Mouse (Mus musculus): ENCODE measurements at regions not wholly inside any gene's neighbourhood (a gene's known extent, or its start where the extent isn't known, plus 50 kb on each side); places are given as distances from the start of the nearest gene placed in this dataset.

- no peak for ATAC-seq
Measured at GRCm38 (mm10) chr3:132237344-132237743, 152.3 kb downstream of the Dkk2 start.

GRCm38 (mm10) chr3:132257834-132258233, 172.7 kb downstream of the Dkk2 start:
- no peak overlapping the region for H3K9ac ChIP-seq
- H3K36me3 ChIP-seq, result no peaks in the 10 kb centered on the region
- no peak overlapping the region for H3K4me3 ChIP-seq
- no peaks in the 10 kb centered on the region for H3K27me3 ChIP-seq (replicated peaks)
- no peak for ATAC-seq
- no peaks in the 10 kb centered on the region for H3K9me3 ChIP-seq (replicated peaks)
- 67% methylated on average over 1 of the region's 1 CpGs for WGBS (ENCODE audit: insufficient replicate concordance)
- H3K27ac ChIP-seq, result no peak overlapping the region
- no peaks in the 10 kb centered on the region for H3K4me1 ChIP-seq
- no peak overlapping the region for H3K4me2 ChIP-seq

More at GRCm38 (mm10) chr3:132237344-132237743, 152.3 kb downstream of the Dkk2 start:
- Histone ChIP-seq H3K27me3 (replicated peaks) (no peaks in the 10 kb centered on the region), H3K4me2 (no peak overlapping the region), H3K4me1 (no peaks in the 10 kb centered on the region), H3K4me3 (no peak overlapping the region), H3K27ac (no peak overlapping the region), H3K36me3 (no peaks in the 10 kb centered on the region), H3K9ac (no peak overlapping the region), H3K9me3 (replicated peaks) (no peaks in the 10 kb centered on the region)
- 50% methylated on average over 3 of the region's 3 CpGs for WGBS (ENCODE audit: insufficient replicate concordance)

GRCm38 (mm10) chr3:132269641-132270040, 184.5 kb downstream of the Dkk2 start:
- no peaks in the 10 kb centered on the region for H3K27me3 ChIP-seq (replicated peaks)
- ATAC-seq, result no peak
- no peak overlapping the region for H3K27ac ChIP-seq
- no peak overlapping the region for H3K4me2 ChIP-seq
- H3K4me1 ChIP-seq, result no peaks in the 10 kb centered on the region
- no peak overlapping the region for H3K4me3 ChIP-seq
- H3K9ac ChIP-seq, result no peak overlapping the region
- no peaks in the 10 kb centered on the region for H3K9me3 ChIP-seq (replicated peaks)
- 67% methylated on average over 1 of the region's 1 CpGs for WGBS (ENCODE audit: insufficient replicate concordance)
- H3K36me3 ChIP-seq, result no peaks in the 10 kb centered on the region

- no peak for ATAC-seq
- Histone ChIP-seq H3K9me3 (replicated peaks) (no peaks in the 10 kb centered on the region), H3K27ac (no peak overlapping the region), H3K9ac (no peak overlapping the region), H3K4me2 (no peak overlapping the region), H3K4me3 (no peak overlapping the region), H3K36me3 (no peaks in the 10 kb centered on the region), H3K4me1 (no peaks in the 10 kb centered on the region), H3K27me3 (replicated peaks) (no peaks in the 10 kb centered on the region)
- WGBS (ENCODE audit: insufficient replicate concordance), result 78% methylated on average over 10 of the region's 10 CpGs
Measured at GRCm38 (mm10) chr3:132274786-132275185, 189.7 kb downstream of the Dkk2 start.

GRCm38 (mm10) chr3:132277771-132278170, 192.7 kb downstream of the Dkk2 start:
- no peak overlapping the region for H3K27ac ChIP-seq
- no peaks in the 10 kb centered on the region for H3K9me3 ChIP-seq (replicated peaks)
- 45% methylated on average over 1 of the region's 1 CpGs for WGBS (ENCODE audit: insufficient replicate concordance)
- no peaks in the 10 kb centered on the region for H3K36me3 ChIP-seq
- H3K4me2 ChIP-seq, result no peak overlapping the region
- no peaks in the 10 kb centered on the region for H3K27me3 ChIP-seq (replicated peaks)
- H3K4me3 ChIP-seq, result no peak overlapping the region
- H3K9ac ChIP-seq, result no peak overlapping the region
- no peak for ATAC-seq
- no peaks in the 10 kb centered on the region for H3K4me1 ChIP-seq

- no peaks in the 10 kb centered on the region for H3K4me1 ChIP-seq
- H3K27me3 ChIP-seq (replicated peaks), result no peaks in the 10 kb centered on the region
- no peaks in the 10 kb centered on the region for H3K36me3 ChIP-seq
- no peak overlapping the region for H3K27ac ChIP-seq
- 45% methylated on average over 3 of the region's 3 CpGs for WGBS (ENCODE audit: insufficient replicate concordance)
- ATAC-seq, result no peak
- H3K4me2 ChIP-seq, result no peak overlapping the region
- H3K9me3 ChIP-seq (replicated peaks), result no peaks in the 10 kb centered on the region
- no peak overlapping the region for H3K4me3 ChIP-seq
- no peak overlapping the region for H3K9ac ChIP-seq
Measured at GRCm38 (mm10) chr3:132287714-132288113, 202.6 kb downstream of the Dkk2 start.

- ATAC-seq, result no peak
- no peak overlapping the region for H3K4me3 ChIP-seq
- H3K9me3 ChIP-seq (replicated peaks), result no peaks in the 10 kb centered on the region
- no peaks in the 10 kb centered on the region for H3K27me3 ChIP-seq (replicated peaks)
- H3K4me2 ChIP-seq, result no peak overlapping the region
- H3K27ac ChIP-seq, result no peak overlapping the region
- H3K4me1 ChIP-seq, result no peaks in the 10 kb centered on the region
- WGBS (ENCODE audit: insufficient replicate concordance), result 57% methylated on average over 4 of the region's 4 CpGs
- no peak overlapping the region for H3K9ac ChIP-seq
- no peaks in the 10 kb centered on the region for H3K36me3 ChIP-seq
Measured at GRCm38 (mm10) chr3:132326961-132327360, 241.9 kb downstream of the Dkk2 start.

GRCm38 (mm10) chr3:132343625-132344024, 258.5 kb downstream of the Dkk2 start:
- 39% methylated on average over 3 of the region's 3 CpGs for WGBS (ENCODE audit: insufficient replicate concordance)
- ATAC-seq, result no peak

GRCm38 (mm10) chr3:132345856-132346255, 260.8 kb downstream of the Dkk2 start:
- H3K27me3 ChIP-seq (replicated peaks), result no peaks in the 10 kb centered on the region
- no peak overlapping the region for H3K27ac ChIP-seq
- 51% methylated on average over 1 of the region's 1 CpGs for WGBS (ENCODE audit: insufficient replicate concordance)
- H3K4me1 ChIP-seq, result no peaks in the 10 kb centered on the region
- H3K4me2 ChIP-seq, result no peak overlapping the region
- H3K4me3 ChIP-seq, result no peak overlapping the region
- ATAC-seq, result no peak
- H3K9ac ChIP-seq, result no peak overlapping the region
- no peaks in the 10 kb centered on the region for H3K9me3 ChIP-seq (replicated peaks)
- no peaks in the 10 kb centered on the region for H3K36me3 ChIP-seq

More at GRCm38 (mm10) chr3:132343625-132344024, 258.5 kb downstream of the Dkk2 start:
- Histone ChIP-seq H3K9me3 (replicated peaks) (no peaks in the 10 kb centered on the region), H3K9ac (no peak overlapping the region), H3K4me3 (no peak overlapping the region), H3K27ac (no peak overlapping the region), H3K36me3 (no peaks in the 10 kb centered on the region), H3K4me1 (no peaks in the 10 kb centered on the region), H3K27me3 (replicated peaks) (no peaks in the 10 kb centered on the region), H3K4me2 (no peak overlapping the region)

- ATAC-seq, result no peak
- WGBS (ENCODE audit: insufficient replicate concordance), result 30% methylated on average over 1 of the region's 1 CpGs
- Histone ChIP-seq H3K27ac (no peak overlapping the region), H3K27me3 (replicated peaks) (no peaks in the 10 kb centered on the region), H3K4me2 (no peak overlapping the region), H3K9ac (no peak overlapping the region), H3K4me1 (no peaks in the 10 kb centered on the region), H3K36me3 (no peaks in the 10 kb centered on the region), H3K4me3 (no peak overlapping the region), H3K9me3 (replicated peaks) (no peaks in the 10 kb centered on the region)
Measured at GRCm38 (mm10) chr3:132349602-132350001, 264.5 kb downstream of the Dkk2 start.

GRCm38 (mm10) chr3:132353204-132353603, 268.1 kb downstream of the Dkk2 start:
- Histone ChIP-seq H3K36me3 (no peaks in the 10 kb centered on the region), H3K9ac (no peak overlapping the region), H3K4me3 (no peak overlapping the region), H3K9me3 (replicated peaks) (no peaks in the 10 kb centered on the region), H3K4me2 (no peak overlapping the region), H3K27ac (no peak overlapping the region), H3K27me3 (replicated peaks) (no peaks in the 10 kb centered on the region), H3K4me1 (no peaks in the 10 kb centered on the region)
- WGBS (ENCODE audit: insufficient replicate concordance), result 60% methylated on average over 2 of the region's 2 CpGs
- ATAC-seq, result no peak

- ATAC-seq, result no peak
- H3K27me3 ChIP-seq (replicated peaks), result no peaks in the 10 kb centered on the region
- no peak overlapping the region for H3K4me3 ChIP-seq
- H3K4me2 ChIP-seq, result no peak overlapping the region
- WGBS (ENCODE audit: insufficient replicate concordance), result 51% methylated on average over 3 of the region's 3 CpGs
- H3K27ac ChIP-seq, result no peak overlapping the region
- no peaks in the 10 kb centered on the region for H3K36me3 ChIP-seq
- no peak overlapping the region for H3K9ac ChIP-seq
- no peaks in the 10 kb centered on the region for H3K9me3 ChIP-seq (replicated peaks)
- no peaks in the 10 kb centered on the region for H3K4me1 ChIP-seq
Measured at GRCm38 (mm10) chr3:132359596-132359995, 270.0 kb upstream of the Gimd1 start.

- WGBS (ENCODE audit: insufficient replicate concordance), result 59% methylated on average over 4 of the region's 4 CpGs
- Histone ChIP-seq H3K36me3 (no peaks in the 10 kb centered on the region), H3K9me3 (replicated peaks) (no peaks in the 10 kb centered on the region), H3K9ac (no peak overlapping the region), H3K27ac (no peak overlapping the region), H3K4me3 (no peak overlapping the region), H3K4me2 (no peak overlapping the region), H3K27me3 (replicated peaks) (no peaks in the 10 kb centered on the region), H3K4me1 (no peaks in the 10 kb centered on the region)
- ATAC-seq, result no peak
Measured at GRCm38 (mm10) chr3:132375579-132375978, 254.0 kb upstream of the Gimd1 start.
